Mouse (Mus musculus): ENCODE measurements around the gene Gm428. TPM values are rescaled to one million over a fixed set of nuclear protein-coding genes. Genes with fewer than 3 reads are reported as not detected.
"Not testable (repeated sequence)": the region's sequence is repeated elsewhere in the genome, so short reads cannot be mapped to it uniquely, and the experiment has no call there.

Gene Gm428
- not detected in 2 replicates for polyA plus RNA-seq (2012; rRNA removed)

- not testable (repeated sequence) for H3K4me1 ChIP-seq (ENCODE audit: control insufficient read depth, insufficient read depth, low read length); H3K4me3 ChIP-seq (ENCODE audit: insufficient read depth, low read length)
These were observed at the start of gene Gm428 for GRCm38 (mm10) chr4:73683216-73683615. Gene Gm428, plus strand, starts transcription at chr4:73683516.

GRCm38 (mm10) chr4:73637821-73638220 is 45.5 kb upstream of the Gm428 start, which contains the start of gene Gm11236:
Gene Gm11236, plus strand, starts transcription at chr4:73638121.
- H3K4me3 ChIP-seq (ENCODE audit: insufficient read depth, low read length); H3K4me1 ChIP-seq (ENCODE audit: control insufficient read depth, insufficient read depth, low read length); H3K27ac ChIP-seq (ENCODE audit: insufficient read depth, low read length): not testable (repeated sequence)

More at GRCm38 (mm10) chr4:73683216-73683615, at the start of gene Gm428:
- not testable (repeated sequence) for H3K27ac ChIP-seq (ENCODE audit: insufficient read depth, low read length)

- not testable (repeated sequence) for H3K4me3 ChIP-seq (ENCODE audit: insufficient read depth, low read length); H3K27ac ChIP-seq (ENCODE audit: insufficient read depth, low read length); H3K4me1 ChIP-seq (ENCODE audit: control insufficient read depth, insufficient read depth, low read length)
These were observed 21.5 kb upstream of the Gm428 start for GRCm38 (mm10) chr4:73661864-73662263.

- not testable (repeated sequence) for H3K4me1 ChIP-seq (ENCODE audit: control insufficient read depth, insufficient read depth, low read length); H3K4me3 ChIP-seq (ENCODE audit: insufficient read depth, low read length)
These were observed 15.3 kb upstream of the Gm428 start, which contains the start of gene Gm11239 for GRCm38 (mm10) chr4:73668054-73668453. Gene Gm11239, plus strand, starts transcription at chr4:73668354.

GRCm38 (mm10) chr4:73718761-73719160 is 35.4 kb downstream of the Gm428 start:
- TF ChIP-seq CTCF (IDR thresholded peaks at IDR 0.05; ENCODE audit: extremely low read depth, insufficient read depth, low read length) (no peak), POLR2A (IDR thresholded peaks at IDR 0.05; ENCODE audit: extremely low read depth, insufficient read depth, low read length) (no peak)
- Histone ChIP-seq H3K27ac (ENCODE audit: insufficient read depth, low read length) (no peak overlapping the region), H3K4me1 (ENCODE audit: control insufficient read depth, insufficient read depth, low read length) (no peaks in the 10 kb centered on the region), H3K4me3 (ENCODE audit: insufficient read depth, low read length) (no peak overlapping the region)

More at GRCm38 (mm10) chr4:73668054-73668453, 15.3 kb upstream of the Gm428 start, which contains the start of gene Gm11239:
- H3K27ac ChIP-seq (ENCODE audit: insufficient read depth, low read length) = not testable (repeated sequence)

GRCm38 (mm10) chr4:73719819-73720218 is 36.5 kb downstream of the Gm428 start:
- TF ChIP-seq POLR2A (IDR thresholded peaks at IDR 0.05; ENCODE audit: extremely low read depth, insufficient read depth, low read length) (no peak), CTCF (IDR thresholded peaks at IDR 0.05; ENCODE audit: extremely low read depth, insufficient read depth, low read length) (no peak)

More at GRCm38 (mm10) chr4:73719819-73720218, 36.5 kb downstream of the Gm428 start:
- Histone ChIP-seq H3K27ac (ENCODE audit: insufficient read depth, low read length) (no peak overlapping the region), H3K4me3 (ENCODE audit: insufficient read depth, low read length) (no peak overlapping the region), H3K4me1 (ENCODE audit: control insufficient read depth, insufficient read depth, low read length) (no peaks in the 10 kb centered on the region)

Other genes with a start within 250 kb of the Gm428 start
- gene Gm11238, start 75.6 kb upstream of the Gm428 start, polyA plus RNA-seq (2012; rRNA removed) = not detected in 2 replicates
- not detected in 2 replicates for gene Gm11237, start 60.5 kb upstream of the Gm428 start, polyA plus RNA-seq (2012; rRNA removed)
- not detected in 2 replicates for gene Gm11236, start 45.4 kb upstream of the Gm428 start, polyA plus RNA-seq (2012; rRNA removed)
- gene Gm11239, start 15.2 kb upstream of the Gm428 start, polyA plus RNA-seq (2012; rRNA removed) = not detected in 2 replicates
- gene Rasef, start 107.5 kb downstream of the Gm428 start, polyA plus RNA-seq (2012; rRNA removed) = 0.06 TPM in 1 of 2 replicates, not detected in the other
- not detected in 2 replicates for gene Gm11758, start 192.8 kb downstream of the Gm428 start, polyA plus RNA-seq (2012; rRNA removed)
- not detected in 2 replicates for gene Gm11757, start 207.6 kb downstream of the Gm428 start, polyA plus RNA-seq (2012; rRNA removed)
- not detected in 2 replicates for gene Gm13871, start 222.4 kb downstream of the Gm428 start, polyA plus RNA-seq (2012; rRNA removed)
- gene Gm11756, start 237.2 kb downstream of the Gm428 start, polyA plus RNA-seq (2012; rRNA removed) = not detected in 2 replicates

Data from cortical plate, adult 2 months (tissue).